Mouse (Mus musculus) heart, embryonic 15.5 days (tissue): ENCODE measurements around the gene Vsig10l. TPM values are rescaled to one million over a fixed set of nuclear protein-coding genes. Genes with fewer than 3 reads are reported as not detected.

Experiments used
- ATAC-seq: fragments of 200-750 bp; cut with Nextera tagmentation; replicated peaks from 2 replicates; pipeline ENCODE4 v1.8.0; 2017; ENCODE audit warnings: low read depth, moderate TSS enrichment; ENCODE audit not compliant: insufficient number of reproducible peaks, insufficient read depth, low FRiP score
- H3K27ac ChIP-seq: fragments of 300-500 bp; sonication (generic); 2 replicates; pipeline ENCODE4 v1.5.1; 2015; ENCODE audit warnings: mild to moderate bottlenecking, inconsistent platforms
- H3K27me3 ChIP-seq: fragments of 300-500 bp; sonication (generic); 2 replicates; pipeline ENCODE4 v1.6.1; 2015; ENCODE audit warnings: inconsistent platforms
- H3K36me3 ChIP-seq: fragments of 300-500 bp; sonication (generic); 2 replicates; pipeline ENCODE4 v1.6.1; 2015; ENCODE audit warnings: mild to moderate bottlenecking, inconsistent platforms
- H3K4me1 ChIP-seq: fragments of 300-500 bp; sonication (generic); replicated peaks from 2 replicates; pipeline ENCODE4 v1.6.1; 2015; ENCODE audit warnings: inconsistent platforms
- H3K4me2 ChIP-seq: fragments of 300-500 bp; sonication (generic); 2 replicates; pipeline ENCODE4 v1.6.1; 2015; ENCODE audit warnings: inconsistent platforms, mild to moderate bottlenecking, moderate library complexity
- H3K4me3 ChIP-seq: fragments of 300-500 bp; sonication (generic); 2 replicates; pipeline ENCODE4 v1.5.1; 2015; ENCODE audit warnings: mild to moderate bottlenecking, inconsistent platforms
- H3K9ac ChIP-seq: fragments of 300-500 bp; sonication (generic); 2 replicates; pipeline ENCODE4 v1.6.1; 2015; ENCODE audit warnings: mild to moderate bottlenecking, inconsistent platforms
- H3K9me3 ChIP-seq: fragments of 300-500 bp; sonication (generic); replicated peaks from 2 replicates; pipeline ENCODE4 v1.6.1; 2016; ENCODE audit warnings: inconsistent platforms
- WGBS: fragments of 180-500 bp; shearing (Covaris S2); methylation state at CpG from one replicate; pipeline ENCODE4 v1.1.7; 2015; ENCODE audit warnings: mixed read lengths; 5-methylcytosine and 5-hydroxymethylcytosine counted together
- polyA plus RNA-seq: library from polyadenylated mRNA; unstranded; fragments of >200 nt; fragmentation: Nextera tagmentation; extraction: Ambion mirVana; gene quantifications from 2 replicates; pipeline ENCODE4 v1.2.1, GENCODE M21; 2015

Gene Vsig10l
- polyA plus RNA-seq, 1 experiment from 2014 or later = 2.9 TPM

GRCm38 (mm10) chr7:43463976-43464375 lies 1.0 kb downstream of the Vsig10l start:
- Histone ChIP-seq H3K36me3 (no peaks in the 10 kb centered on the region), H3K27me3 (peaks cover 10% of the 10 kb centered on the region), H3K4me1 (peaks cover 18% of the 10 kb centered on the region), H3K9me3 (no peaks in the 10 kb centered on the region), H3K4me2 (no peak overlapping the region), H3K27ac (no peak overlapping the region), H3K9ac (no peak overlapping the region), H3K4me3 (no peak overlapping the region)
- WGBS = 71% methylated on average over 7 of the region's 7 CpGs
- no peak for ATAC-seq

GRCm38 (mm10) chr7:43464864-43465343 lies 2.0 kb downstream of the Vsig10l start:
- Histone ChIP-seq H3K36me3 (no peaks in the 10 kb centered on the region), H3K27ac (no peak overlapping the region), H3K9ac (peak overlapping the region; percentile 55), H3K27me3 (peaks cover 10% of the 10 kb centered on the region), H3K9me3 (no peaks in the 10 kb centered on the region), H3K4me1 (peaks cover 16% of the 10 kb centered on the region), H3K4me2 (peak overlapping the region; percentile 89), H3K4me3 (peak overlapping the region; percentile 58)
- ATAC-seq = peak; percentile 63; the same call in 1 of the 2 replicates
- WGBS = 6% methylated on average over 35 of the region's 35 CpGs

- peaks cover 15% of the 10 kb centered on the region for H3K4me1 ChIP-seq
- no peaks in the 10 kb centered on the region for H3K36me3 ChIP-seq
- peak overlapping the region; percentile 55 for H3K9ac ChIP-seq
- H3K4me3 ChIP-seq = peak overlapping the region; percentile 58
- peak; percentile 82 for ATAC-seq
- peaks cover 10% of the 10 kb centered on the region for H3K27me3 ChIP-seq
- H3K4me2 ChIP-seq = peak overlapping the region; percentile 89
- 2% methylated on average over 33 of the region's 33 CpGs for WGBS
- 0 out of 2 replicates have a peak overlapping the region, but pooled peaks have one; percentile 33 for H3K27ac ChIP-seq
- H3K9me3 ChIP-seq = no peaks in the 10 kb centered on the region
Measured at GRCm38 (mm10) chr7:43465344-43466098, 2.6 kb downstream of the Vsig10l start.

GRCm38 (mm10) chr7:43466099-43466694 lies 3.2 kb downstream of the Vsig10l start:
- peak; percentile 56; the same call in 1 of the 2 replicates for ATAC-seq
- Histone ChIP-seq H3K9ac (peak overlapping the region; percentile 52), H3K4me1 (peaks cover 15% of the 10 kb centered on the region), H3K27me3 (peaks cover 10% of the 10 kb centered on the region), H3K36me3 (no peaks in the 10 kb centered on the region), H3K27ac (peak overlapping the region; percentile 33; the same call in 1 of the 2 replicates), H3K9me3 (no peaks in the 10 kb centered on the region), H3K4me2 (peak overlapping the region; percentile 89), H3K4me3 (peak overlapping the region; percentile 58)
- 1% methylated on average over 31 of the region's 33 CpGs for WGBS

GRCm38 (mm10) chr7:43470373-43470772 lies 7.4 kb downstream of the Vsig10l start:
- no peak for ATAC-seq
- 42% methylated on average over 8 of the region's 8 CpGs for WGBS
- H3K36me3 ChIP-seq = no peaks in the 10 kb centered on the region
- H3K9ac ChIP-seq = no peak overlapping the region
- peaks cover 8% of the 10 kb centered on the region for H3K4me1 ChIP-seq
- H3K27ac ChIP-seq = no peak overlapping the region
- no peak overlapping the region for H3K4me2 ChIP-seq
- no peaks in the 10 kb centered on the region for H3K9me3 ChIP-seq
- H3K27me3 ChIP-seq = peaks cover 11% of the 10 kb centered on the region
- H3K4me3 ChIP-seq = no peak overlapping the region

- WGBS = 11% methylated on average over 23 of the region's 23 CpGs
- ATAC-seq = no peak
- Histone ChIP-seq H3K4me1 (peaks cover 9% of the 10 kb centered on the region), H3K4me2 (no peak overlapping the region), H3K4me3 (no peak overlapping the region), H3K9ac (no peak overlapping the region), H3K36me3 (no peaks in the 10 kb centered on the region), H3K9me3 (no peaks in the 10 kb centered on the region), H3K27me3 (peaks cover 48% of the 10 kb centered on the region), H3K27ac (no peak overlapping the region)
Measured at GRCm38 (mm10) chr7:43475706-43476105, 12.8 kb downstream of the Vsig10l start.

- no peaks in the 10 kb centered on the region for H3K36me3 ChIP-seq
- H3K27me3 ChIP-seq = peaks cover 48% of the 10 kb centered on the region
- peak overlapping the region; percentile 27; the same call in 1 of the 2 replicates for H3K4me2 ChIP-seq
- no peak overlapping the region for H3K27ac ChIP-seq
- no peak overlapping the region for H3K4me3 ChIP-seq
- peaks cover 9% of the 10 kb centered on the region for H3K4me1 ChIP-seq
- H3K9ac ChIP-seq = no peak overlapping the region
- 1% methylated on average over 13 of the region's 13 CpGs for WGBS
- no peaks in the 10 kb centered on the region for H3K9me3 ChIP-seq
- ATAC-seq = no peak
Measured at GRCm38 (mm10) chr7:43476376-43476775, 13.4 kb downstream of the Vsig10l start.

GRCm38 (mm10) chr7:43481191-43481590 lies 18.2 kb downstream of the Vsig10l start:
- no peak overlapping the region for H3K27ac ChIP-seq
- ATAC-seq = no peak
- H3K9me3 ChIP-seq = no peaks in the 10 kb centered on the region
- H3K27me3 ChIP-seq = peaks cover 29% of the 10 kb centered on the region
- WGBS = 67% methylated on average over 3 of the region's 3 CpGs
- no peaks in the 10 kb centered on the region for H3K36me3 ChIP-seq
- H3K4me3 ChIP-seq = no peak overlapping the region
- H3K4me2 ChIP-seq = no peak overlapping the region
- H3K9ac ChIP-seq = no peak overlapping the region
- H3K4me1 ChIP-seq = peaks cover 11% of the 10 kb centered on the region

GRCm38 (mm10) chr7:43482090-43482716 lies 19.3 kb downstream of the Vsig10l start:
- Histone ChIP-seq H3K4me2 (no peak overlapping the region), H3K4me1 (peaks cover 7% of the 10 kb centered on the region), H3K27me3 (peaks cover 19% of the 10 kb centered on the region), H3K4me3 (no peak overlapping the region), H3K9me3 (no peaks in the 10 kb centered on the region), H3K9ac (no peak overlapping the region), H3K36me3 (no peaks in the 10 kb centered on the region), H3K27ac (no peak overlapping the region)
- ATAC-seq = peak; percentile 42
- WGBS = 53% methylated on average over 8 of the region's 8 CpGs

GRCm38 (mm10) chr7:43483236-43483635 lies 20.3 kb downstream of the Vsig10l start:
- Histone ChIP-seq H3K27me3 (peaks cover 11% of the 10 kb centered on the region), H3K4me1 (peaks cover 7% of the 10 kb centered on the region), H3K9me3 (no peaks in the 10 kb centered on the region), H3K9ac (no peak overlapping the region), H3K36me3 (no peaks in the 10 kb centered on the region), H3K27ac (no peak overlapping the region), H3K4me3 (no peak overlapping the region), H3K4me2 (no peak overlapping the region)
- WGBS = 4% methylated on average over 10 of the region's 10 CpGs
- ATAC-seq = no peak

- 41% methylated on average over 5 of the region's 5 CpGs for WGBS
- H3K9me3 ChIP-seq = no peaks in the 10 kb centered on the region
- no peak overlapping the region for H3K27ac ChIP-seq
- H3K4me1 ChIP-seq = peaks cover 3% of the 10 kb centered on the region
- peaks cover 40% of the 10 kb centered on the region for H3K27me3 ChIP-seq
- no peak for ATAC-seq
- H3K36me3 ChIP-seq = no peaks in the 10 kb centered on the region
- no peak overlapping the region for H3K4me3 ChIP-seq
- no peak overlapping the region for H3K9ac ChIP-seq
- H3K4me2 ChIP-seq = no peak overlapping the region
Measured at GRCm38 (mm10) chr7:43488646-43489045, 25.7 kb downstream of the Vsig10l start.
